Mouse (Mus musculus): Measurements from ENCODE around the gene Mob2. TPM values are rescaled to one million over a fixed set of nuclear protein-coding genes. Genes with fewer than 3 reads are reported as not detected.
A peak's percentile ranks its signal among the peaks of the same experiment; 100 is the strongest.

Mob2 gene
- polyA plus RNA-seq, 1 experiment from 2014 or later = 76.2 TPM

DNA sequence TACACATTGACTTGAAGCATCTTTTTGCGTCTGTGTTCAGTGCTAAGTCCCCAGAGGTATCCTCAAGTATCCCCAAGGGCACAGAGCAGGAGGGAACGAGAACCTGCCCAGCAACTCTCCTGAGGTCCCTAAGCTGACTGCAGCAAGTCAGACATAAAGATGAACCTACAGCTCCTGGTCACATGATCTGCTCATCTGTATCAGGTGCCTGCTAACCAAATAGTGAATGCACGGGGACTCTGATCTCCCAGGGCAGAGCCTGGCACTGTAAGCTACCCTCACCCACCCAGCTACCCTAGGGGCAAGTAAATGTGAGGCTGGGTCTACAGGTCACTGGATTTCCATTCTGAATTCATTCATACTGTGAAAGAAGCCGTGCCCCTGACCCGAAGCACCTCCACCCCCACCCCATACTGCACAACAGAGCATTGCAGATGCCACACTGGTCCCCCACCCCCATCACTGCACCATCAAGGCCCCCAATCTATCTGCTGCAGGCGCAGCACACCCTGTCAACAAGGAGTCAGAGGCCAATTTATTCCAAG lies 32.9 kb upstream of the Mob2 start:
- H3K4me3 ChIP-seq (ENCODE audit: low read depth, low read length) = peak overlapping the region; percentile 68

GRCm38 (mm10) chr7:142092991-142093390 lies 32.1 kb upstream of the Mob2 start:
- H3K27me3 ChIP-seq (ENCODE audit: insufficient read depth, low read length) = peaks cover 46% of the 10 kb centered on the region
- H3K36me3 ChIP-seq (ENCODE audit: insufficient read depth) = no peaks in the 10 kb centered on the region
- no peak for TF ChIP-seq CTCF (IDR thresholded peaks at IDR 0.05; ENCODE audit: low read depth)
- no peaks in the 10 kb centered on the region for H3K9me3 ChIP-seq (ENCODE audit: low read depth, low read length)
- no peak for DNase-seq
- H3K27ac ChIP-seq (ENCODE audit: low read depth) = no peak overlapping the region
- peak overlapping the region; percentile 97; the same call in 1 of the 2 replicates for H3K4me2 ChIP-seq
- no peak for ATAC-seq (ENCODE audit: insufficient read depth)
- H3K4me1 ChIP-seq (ENCODE audit: insufficient read depth) = peaks cover 8% of the 10 kb centered on the region; the same call in 1 of the 2 replicates
- H3K9ac ChIP-seq = no peak overlapping the region
- no peak overlapping the region for H3K4me3 ChIP-seq (ENCODE audit: low read depth, low read length)
- 48% methylated on average over 1 of the region's 1 CpGs for WGBS

More for the DNA sequence above, 32.9 kb upstream of the Mob2 start:
- no peaks in the 10 kb centered on the region for H3K9me3 ChIP-seq (ENCODE audit: low read depth, low read length)
- H3K9ac ChIP-seq = peak overlapping the region; percentile 72
- H3K27me3 ChIP-seq (ENCODE audit: insufficient read depth, low read length) = peaks cover 46% of the 10 kb centered on the region
- peak overlapping the region; percentile 97 for H3K4me2 ChIP-seq
- 30% methylated on average over 6 of the region's 6 CpGs for WGBS
- no peaks in the 10 kb centered on the region for H3K36me3 ChIP-seq (ENCODE audit: insufficient read depth)
- H3K27ac ChIP-seq (ENCODE audit: low read depth) = no peak overlapping the region
- TF ChIP-seq CTCF (IDR thresholded peaks at IDR 0.05; ENCODE audit: low read depth) = no peak
- H3K4me1 ChIP-seq (ENCODE audit: insufficient read depth) = peaks cover 8% of the 10 kb centered on the region; the same call in 1 of the 2 replicates
- DNase-seq (no peak), ATAC-seq (ENCODE audit: insufficient read depth) (no peak)

- Histone ChIP-seq H3K9ac (no peak overlapping the region), H3K27ac (ENCODE audit: low read depth) (no peak overlapping the region), H3K4me1 (ENCODE audit: insufficient read depth) (peaks cover 8% of the 10 kb centered on the region; the same call in 1 of the 2 replicates), H3K27me3 (ENCODE audit: insufficient read depth, low read length) (peaks cover 37% of the 10 kb centered on the region), H3K4me2 (no peak overlapping the region), H3K9me3 (ENCODE audit: low read depth, low read length) (no peaks in the 10 kb centered on the region), H3K4me3 (ENCODE audit: low read depth, low read length) (no peak overlapping the region), H3K36me3 (ENCODE audit: insufficient read depth) (no peaks in the 10 kb centered on the region)
- DNase-seq (peak; percentile 27), ATAC-seq (ENCODE audit: insufficient read depth) (no peak)
- no peak for TF ChIP-seq CTCF (IDR thresholded peaks at IDR 0.05; ENCODE audit: low read depth)
- 3% methylated on average over 4 of the region's 4 CpGs for WGBS
Observed at GRCm38 (mm10) chr7:142091848-142092247, 31.0 kb upstream of the Mob2 start.

DNA sequence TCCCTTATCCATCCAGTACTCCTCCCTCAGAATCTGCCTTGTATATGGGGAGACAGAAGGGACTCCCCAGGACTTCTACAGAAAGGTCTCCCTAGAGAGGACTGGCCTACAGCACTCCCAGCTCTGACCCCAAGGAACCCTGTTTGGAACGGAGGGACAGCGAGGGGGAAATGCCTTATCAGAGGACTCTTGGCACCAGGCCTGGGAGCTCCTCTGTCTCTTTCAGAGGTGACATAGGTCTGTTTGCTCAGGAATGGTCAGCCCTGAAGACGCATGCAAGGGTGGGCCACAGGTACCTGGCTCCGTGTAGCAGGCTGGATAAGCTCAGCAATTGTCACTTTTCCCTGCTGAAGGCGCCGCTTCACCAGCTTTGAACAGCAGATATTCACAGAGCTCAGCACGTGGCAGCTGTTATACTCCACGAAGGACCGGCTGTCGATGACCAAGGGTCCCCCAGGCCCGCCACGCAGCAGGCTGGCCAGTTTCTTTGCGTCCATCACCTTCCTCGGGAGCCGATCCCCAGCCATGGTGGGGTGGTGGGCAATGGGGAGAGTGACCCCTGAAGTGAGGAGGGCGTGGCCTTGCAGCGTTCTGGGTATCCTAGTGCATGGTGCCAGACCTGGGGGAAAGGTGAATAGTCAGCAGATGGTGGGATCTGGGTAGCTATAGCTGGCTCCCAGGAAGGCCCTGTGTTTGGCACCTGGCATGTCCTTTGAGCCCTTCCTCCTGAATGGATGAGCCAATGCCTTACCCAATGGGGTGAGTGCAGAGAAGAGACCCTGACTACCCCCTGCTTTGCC lies 29.0 kb upstream of the Mob2 start:
- no peaks in the 10 kb centered on the region for H3K9me3 ChIP-seq (ENCODE audit: low read depth, low read length)
- peaks cover 23% of the 10 kb centered on the region for H3K27me3 ChIP-seq (ENCODE audit: insufficient read depth, low read length)
- DNase-seq (no peak), ATAC-seq (ENCODE audit: insufficient read depth) (no peak)
- no peak overlapping the region for H3K4me2 ChIP-seq
- no peaks in the 10 kb centered on the region for H3K36me3 ChIP-seq (ENCODE audit: insufficient read depth)
- no peak overlapping the region for H3K4me3 ChIP-seq (ENCODE audit: low read depth, low read length)
- no peak overlapping the region for H3K27ac ChIP-seq (ENCODE audit: low read depth)
- no peak overlapping the region for H3K9ac ChIP-seq
- 40% methylated on average over 17 of the region's 17 CpGs for WGBS
- TF ChIP-seq CTCF (IDR thresholded peaks at IDR 0.05; ENCODE audit: low read depth) = no peak
- peaks cover 5% of the 10 kb centered on the region for H3K4me1 ChIP-seq (ENCODE audit: insufficient read depth)

GRCm38 (mm10) chr7:142088886-142089285 lies 28.0 kb upstream of the Mob2 start:
- ATAC-seq (ENCODE audit: insufficient read depth) (peak; percentile 68; the same call in 1 of the 2 replicates), DNase-seq (peak; percentile 73)
- WGBS = 7% methylated on average over 5 of the region's 5 CpGs
- Histone ChIP-seq H3K27me3 (ENCODE audit: insufficient read depth, low read length) (peaks cover 19% of the 10 kb centered on the region), H3K4me2 (no peak overlapping the region), H3K4me3 (ENCODE audit: low read depth, low read length) (no peak overlapping the region), H3K4me1 (ENCODE audit: insufficient read depth) (peaks cover 13% of the 10 kb centered on the region), H3K27ac (ENCODE audit: low read depth) (no peak overlapping the region), H3K9ac (no peak overlapping the region), H3K9me3 (ENCODE audit: low read depth, low read length) (no peaks in the 10 kb centered on the region), H3K36me3 (ENCODE audit: insufficient read depth) (no peaks in the 10 kb centered on the region)
- TF ChIP-seq CTCF (IDR thresholded peaks at IDR 0.05; ENCODE audit: low read depth) = no peak

GRCm38 (mm10) chr7:142087069-142087652 lies 26.3 kb upstream of the Mob2 start:
- H3K4me1 ChIP-seq (ENCODE audit: insufficient read depth) = peaks cover 15% of the 10 kb centered on the region
- peaks cover 24% of the 10 kb centered on the region for H3K27me3 ChIP-seq (ENCODE audit: insufficient read depth, low read length)
- H3K4me3 ChIP-seq (ENCODE audit: low read depth, low read length) = no peak overlapping the region
- ATAC-seq (ENCODE audit: insufficient read depth) (no peak), DNase-seq (no peak)
- peaks cover 4% of the 10 kb centered on the region; the same call in 1 of the 2 replicates for H3K36me3 ChIP-seq (ENCODE audit: insufficient read depth)
- no peak for TF ChIP-seq CTCF (IDR thresholded peaks at IDR 0.05; ENCODE audit: low read depth)
- no peak overlapping the region for H3K9ac ChIP-seq
- H3K9me3 ChIP-seq (ENCODE audit: low read depth, low read length) = no peaks in the 10 kb centered on the region
- H3K4me2 ChIP-seq = no peak overlapping the region
- 72% methylated on average over 1 of the region's 1 CpGs for WGBS
- H3K27ac ChIP-seq (ENCODE audit: low read depth) = no peak overlapping the region

All from lung, embryonic 14.5 days (tissue).